Mouse (Mus musculus) testis, adult 2 months (tissue): ENCODE results near the gene Mpi. TPM values are rescaled to one million over a fixed set of nuclear protein-coding genes. Genes with fewer than 3 reads are reported as not detected.

Experiments used
- H3K27ac ChIP-seq: fragments of 200-500 bp; 2 replicates; pipeline ENCODE4 v1.5.1; 2012; ENCODE audit warnings: low read depth, low read length; ENCODE audit not compliant: control insufficient read depth, insufficient read depth
- H3K27me3 ChIP-seq: fragments of 200-500 bp; 2 replicates; pipeline ENCODE4 v1.6.1; 2012; ENCODE audit warnings: mild to moderate bottlenecking, low read length, moderate library complexity; ENCODE audit not compliant: control insufficient read depth, insufficient read depth
- H3K36me3 ChIP-seq: fragments of 200-500 bp; 2 replicates; pipeline ENCODE4 v1.6.1; 2012; ENCODE audit warnings: mild to moderate bottlenecking, low read length; ENCODE audit not compliant: control insufficient read depth, insufficient read depth
- H3K4me1 ChIP-seq: fragments of 200-500 bp; 2 replicates; pipeline ENCODE4 v1.6.1; 2012; ENCODE audit warnings: low read length; ENCODE audit not compliant: control insufficient read depth, insufficient read depth
- H3K4me3 ChIP-seq: fragments of 200-500 bp; 2 replicates; pipeline ENCODE4 v1.5.1; 2012; ENCODE audit warnings: low read depth, mild to moderate bottlenecking, low read length, moderate library complexity, mixed read lengths; ENCODE audit not compliant: control insufficient read depth
- CTCF ChIP-seq: fragments of 200-500 bp; IDR thresholded peaks from 2 replicates; pipeline ENCODE4 v1.5.1; 2012; ENCODE audit warnings: low read depth, mild to moderate bottlenecking, inconsistent platforms, low read length, moderate library complexity; ENCODE audit not compliant: control insufficient read depth, insufficient read depth, insufficient replicate concordance
- POLR2A ChIP-seq: fragments of 200-500 bp; IDR thresholded peaks from 2 replicates; pipeline ENCODE4 v1.6.1; 2012; ENCODE audit warnings: low read depth, mild to moderate bottlenecking, inconsistent platforms, low read length, moderate library complexity; ENCODE audit not compliant: control insufficient read depth
- polyA plus RNA-seq: library from polyadenylated mRNA; depleted of rRNA; stranded (reverse); fragments of >200 nt; gene quantifications from 2 replicates; pipeline ENCODE4 v1.2.3, GENCODE M21; 2012

Gene Mpi
- polyA plus RNA-seq, 1 experiment, result 282 TPM

- H3K27ac ChIP-seq, result peak overlapping the region; percentile 89
- H3K36me3 ChIP-seq, result no peaks in the 10 kb centered on the region
- H3K4me1 ChIP-seq, result peaks cover 8% of the 10 kb centered on the region
- no peaks in the 10 kb centered on the region for H3K27me3 ChIP-seq
- H3K4me3 ChIP-seq, result peak overlapping the region; percentile 93
- no peak for TF ChIP-seq POLR2A
- TF ChIP-seq CTCF, result peak; percentile 10; the same call in 1 of the 2 replicates
These were observed 14.8 kb downstream of the Mpi start for GRCm38 (mm10) chr9:57537728-57538181.

- TF ChIP-seq CTCF (no peak), POLR2A (peak; percentile 83)
- no peaks in the 10 kb centered on the region for H3K27me3 ChIP-seq
- H3K4me3 ChIP-seq, result peak within 1 kb of the TSS; percentile 93
- H3K36me3 ChIP-seq, result no peaks in the 10 kb centered on the region
- peaks cover 8% of the 10 kb centered on the region for H3K4me1 ChIP-seq
- peak within 1 kb of the TSS; percentile 89 for H3K27ac ChIP-seq
These were observed 15.4 kb downstream of the Mpi start, which contains the start of gene Fam219b for GRCm38 (mm10) chr9:57537044-57537727. TSS of gene Fam219b (plus strand) at chr9:57537528.

GRCm38 (mm10) chr9:57536362-57536761 is 16.2 kb downstream of the Mpi start:
- no peaks in the 10 kb centered on the region; the same call in 1 of the 2 replicates for H3K36me3 ChIP-seq
- H3K4me3 ChIP-seq, result no peak overlapping the region
- TF ChIP-seq CTCF (no peak), POLR2A (no peak)
- peaks cover 8% of the 10 kb centered on the region for H3K4me1 ChIP-seq
- 0 out of 2 replicates have a peak overlapping the region, but pooled peaks have one; percentile 89 for H3K27ac ChIP-seq
- no peaks in the 10 kb centered on the region for H3K27me3 ChIP-seq

GRCm38 (mm10) chr9:57531946-57532345 is 20.6 kb downstream of the Mpi start:
- Histone ChIP-seq H3K4me1 (peaks cover 4% of the 10 kb centered on the region), H3K27ac (no peak overlapping the region), H3K4me3 (no peak overlapping the region), H3K36me3 (no peaks in the 10 kb centered on the region; the same call in 1 of the 2 replicates), H3K27me3 (no peaks in the 10 kb centered on the region)
- TF ChIP-seq POLR2A (no peak), CTCF (no peak)

- Histone ChIP-seq H3K27ac (no peak overlapping the region), H3K27me3 (no peaks in the 10 kb centered on the region), H3K4me3 (no peak overlapping the region), H3K4me1 (peaks cover 4% of the 10 kb centered on the region), H3K36me3 (no peaks in the 10 kb centered on the region)
- no peak for TF ChIP-seq POLR2A
- no peak for TF ChIP-seq CTCF
These were observed 26.1 kb downstream of the Mpi start for GRCm38 (mm10) chr9:57526435-57526834.

GRCm38 (mm10) chr9:57525516-57525915 is 27.0 kb downstream of the Mpi start:
- Histone ChIP-seq H3K36me3 (no peaks in the 10 kb centered on the region), H3K4me3 (no peak overlapping the region), H3K27me3 (no peaks in the 10 kb centered on the region), H3K4me1 (peaks cover 4% of the 10 kb centered on the region), H3K27ac (no peak overlapping the region)
- TF ChIP-seq CTCF (no peak), POLR2A (no peak)

- TF ChIP-seq CTCF, result no peak
- TF ChIP-seq POLR2A, result no peak
- Histone ChIP-seq H3K36me3 (no peaks in the 10 kb centered on the region), H3K4me3 (no peak overlapping the region), H3K27ac (no peak overlapping the region), H3K27me3 (no peaks in the 10 kb centered on the region), H3K4me1 (peaks cover 4% of the 10 kb centered on the region)
These were observed 28.1 kb downstream of the Mpi start for GRCm38 (mm10) chr9:57524439-57524838.
